Mouse (Mus musculus) forebrain, embryonic 11.5 days (tissue): ENCODE results near the gene Gm20388. TPM values are rescaled to one million over a fixed set of nuclear protein-coding genes. Genes with fewer than 3 reads are reported as not detected.

Experiments
- ATAC-seq: fragments of 200-750 bp; cut with Nextera tagmentation; replicated peaks from 2 replicates; pipeline ENCODE4 v1.8.0; 2017; ENCODE audit warnings: moderate TSS enrichment; ENCODE audit not compliant: low FRiP score
- DNase-seq: peaks from one replicate; pipeline ENCODE4 v3.0.0-alpha.2; 2017; ENCODE audit warnings: low spot score
- H3K27ac ChIP-seq: fragments of 300-500 bp; sonication (generic); 2 replicates; pipeline ENCODE4 v1.5.1; 2014; ENCODE audit warnings: low read depth, low read length
- H3K27me3 ChIP-seq: fragments of 300-500 bp; sonication (generic); 2 replicates; pipeline ENCODE4 v1.6.1; 2014; ENCODE audit warnings: mild to moderate bottlenecking, low read length, mixed read lengths; ENCODE audit not compliant: control insufficient read depth, insufficient read depth
- H3K36me3 ChIP-seq: fragments of 300-500 bp; sonication (generic); 2 replicates; pipeline ENCODE4 v1.6.1; 2014; ENCODE audit warnings: mild to moderate bottlenecking, low read length, moderate library complexity, mixed read lengths; ENCODE audit not compliant: control insufficient read depth, insufficient read depth
- H3K4me1 ChIP-seq: fragments of 300-500 bp; sonication (generic); replicated peaks from 2 replicates; pipeline ENCODE4 v1.6.1; 2014; ENCODE audit warnings: low read length, mixed read lengths; ENCODE audit not compliant: control insufficient read depth, insufficient read depth
- H3K4me2 ChIP-seq: fragments of 300-500 bp; sonication (generic); 2 replicates; pipeline ENCODE4 v1.6.1; 2014; ENCODE audit warnings: low read depth, mild to moderate bottlenecking, low read length, moderate library complexity, mixed read lengths; ENCODE audit not compliant: severe bottlenecking
- H3K4me3 ChIP-seq: fragments of 300-500 bp; sonication (generic); 2 replicates; pipeline ENCODE4 v1.5.1; 2014; ENCODE audit warnings: low read depth, low read length
- H3K9ac ChIP-seq: fragments of 300-500 bp; sonication (generic); 2 replicates; pipeline ENCODE4 v1.6.1; 2014; ENCODE audit warnings: low read length
- H3K9me3 ChIP-seq: fragments of 300-500 bp; sonication (generic); 2 replicates; pipeline ENCODE4 v1.6.1; 2016; ENCODE audit warnings: low read length, mixed read lengths; ENCODE audit not compliant: control insufficient read depth
- WGBS: fragments of 180-500 bp; shearing (Covaris S2); extraction: QIAGEN DNeasy Blood & Tissue Kit; methylation state at CpG from one replicate; pipeline ENCODE4 v1.1.7; 2014; 5-methylcytosine and 5-hydroxymethylcytosine counted together
- polyA plus RNA-seq: library from polyadenylated mRNA; unstranded; fragments of >200 nt; fragmentation: Nextera tagmentation; extraction: Ambion mirVana; gene quantifications from 2 replicates; pipeline ENCODE4 v1.2.1, GENCODE M21; 2014

Gm20388 gene
- polyA plus RNA-seq, 1 experiment from 2014 or later: not detected

DNA sequence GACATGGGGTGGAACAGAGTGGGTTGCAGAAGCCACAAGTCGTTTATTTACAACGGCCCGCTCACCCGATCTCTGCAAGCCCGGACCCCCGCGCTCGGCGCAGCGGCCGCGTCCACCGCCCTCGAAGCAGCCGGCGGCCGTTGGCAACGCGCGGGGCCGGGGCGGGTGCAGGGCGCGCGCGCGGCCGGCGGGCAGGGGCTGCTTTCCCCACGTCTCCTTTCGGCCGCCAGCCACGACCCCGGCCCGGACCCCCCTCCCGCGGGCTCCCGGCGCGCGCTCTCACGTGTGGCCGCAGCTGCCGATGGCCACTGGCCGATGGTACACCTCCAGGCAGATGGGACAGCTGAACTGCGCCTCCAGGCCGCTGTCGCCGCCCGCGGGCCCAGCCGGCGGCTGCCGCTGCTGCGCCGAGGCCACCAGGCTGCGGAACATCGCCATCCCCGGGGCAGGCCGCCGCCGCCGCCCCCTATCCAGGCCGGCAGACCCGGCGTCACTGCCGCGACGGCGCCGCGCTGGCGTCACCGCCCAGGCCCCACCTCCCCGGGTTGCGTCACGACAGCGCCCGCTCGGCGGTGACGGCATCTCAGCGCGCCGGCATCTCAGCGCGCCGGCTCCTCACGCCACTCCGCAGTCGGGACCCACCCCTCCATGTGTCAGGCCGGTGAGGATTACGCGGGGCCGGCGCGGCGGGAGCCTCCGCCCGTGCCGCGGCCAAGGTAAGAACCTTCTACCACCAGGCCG lies 2565.1 kb downstream of the Gm20388 start, which contains the start of the genes Rnf166 and Ctu2:
TSS of gene Rnf166 (minus strand) at position 485 of the 741 bp plus-strand sequence.
TSS of gene Ctu2 (plus strand) at position 564 of the 741 bp plus-strand sequence.
- WGBS: under 1% methylated on average over 101 of the region's 103 CpGs
- Histone ChIP-seq H3K4me1 (peaks cover 10% of the 10 kb centered on the region), H3K9me3 (no peaks in the 10 kb centered on the region), H3K36me3 (no peaks in the 10 kb centered on the region; the same call in 1 of the 2 replicates), H3K4me3 (peak within 1 kb of the TSS; percentile 99), H3K9ac (peak within 1 kb of the TSS; percentile 90), H3K4me2 (peak within 1 kb of the TSS; percentile 74), H3K27ac (0 out of 2 replicates have a peak within 1 kb of the TSS, but pooled peaks have one; percentile 6), H3K27me3 (no peaks in the 10 kb centered on the region)
- ATAC-seq: peak; percentile 96
- peak; percentile 97 for DNase-seq

GRCm38 (mm10) chr8:122482448-122482847 lies 2571.8 kb downstream of the Gm20388 start:
- Histone ChIP-seq H3K9me3 (no peaks in the 10 kb centered on the region), H3K4me1 (no peaks in the 10 kb centered on the region), H3K27ac (no peak overlapping the region), H3K4me2 (no peak overlapping the region), H3K36me3 (peaks cover 9% of the 10 kb centered on the region), H3K4me3 (no peak overlapping the region), H3K9ac (no peak overlapping the region), H3K27me3 (no peaks in the 10 kb centered on the region)
- ATAC-seq: no peak
- WGBS: 96% methylated on average over 8 of the region's 8 CpGs
- DNase-seq: no peak

GRCm38 (mm10) chr8:122483877-122484276 lies 2573.2 kb downstream of the Gm20388 start:
- no peaks in the 10 kb centered on the region for H3K4me1 ChIP-seq
- whole genome bisulfite sequencing: 96% methylated on average over 7 of the region's 7 CpGs
- H3K27ac ChIP-seq: no peak overlapping the region
- H3K9ac ChIP-seq: no peak overlapping the region
- H3K4me2 ChIP-seq: no peak overlapping the region
- no peaks in the 10 kb centered on the region for H3K27me3 ChIP-seq
- H3K9me3 ChIP-seq: no peaks in the 10 kb centered on the region
- ATAC-seq (no peak), DNase-seq (no peak)
- H3K4me3 ChIP-seq: no peak overlapping the region
- H3K36me3 ChIP-seq: peaks cover 9% of the 10 kb centered on the region

- 93% methylated on average over 12 of the region's 12 CpGs for WGBS
- no peak for DNase-seq
- Histone ChIP-seq H3K27ac (no peak overlapping the region), H3K4me2 (no peak overlapping the region), H3K27me3 (no peaks in the 10 kb centered on the region), H3K36me3 (peaks cover 9% of the 10 kb centered on the region), H3K4me3 (no peak overlapping the region), H3K9me3 (no peaks in the 10 kb centered on the region), H3K9ac (no peak overlapping the region), H3K4me1 (no peaks in the 10 kb centered on the region)
- ATAC-seq: no peak
These were observed 2574.2 kb downstream of the Gm20388 start for GRCm38 (mm10) chr8:122484831-122485230.

- no peak for DNase-seq
- WGBS: 93% methylated on average over 9 of the region's 9 CpGs
- Histone ChIP-seq H3K9ac (no peak overlapping the region), H3K27ac (no peak overlapping the region), H3K4me2 (no peak overlapping the region), H3K4me1 (no peaks in the 10 kb centered on the region), H3K27me3 (no peaks in the 10 kb centered on the region), H3K36me3 (peaks cover 7% of the 10 kb centered on the region), H3K9me3 (no peaks in the 10 kb centered on the region), H3K4me3 (no peak overlapping the region)
- ATAC-seq: no peak
These were observed 2577.7 kb downstream of the Gm20388 start for GRCm38 (mm10) chr8:122488387-122488786.

- ATAC-seq (no peak), DNase-seq (no peak)
- WGBS: 89% methylated on average over 12 of the region's 12 CpGs
- Histone ChIP-seq H3K27ac (no peak overlapping the region), H3K4me3 (no peak overlapping the region), H3K9ac (no peak overlapping the region), H3K36me3 (no peaks in the 10 kb centered on the region), H3K4me2 (no peak overlapping the region), H3K9me3 (no peaks in the 10 kb centered on the region), H3K27me3 (no peaks in the 10 kb centered on the region), H3K4me1 (no peaks in the 10 kb centered on the region)
These were observed 2586.5 kb downstream of the Gm20388 start for GRCm38 (mm10) chr8:122497016-122497734.

- no peaks in the 10 kb centered on the region for H3K27me3 ChIP-seq
- 73% methylated on average over 17 of the region's 17 CpGs for WGBS
- no peak overlapping the region for H3K27ac ChIP-seq
- no peaks in the 10 kb centered on the region for H3K4me1 ChIP-seq
- H3K36me3 ChIP-seq: no peaks in the 10 kb centered on the region
- ATAC-seq (no peak), DNase-seq (no peak)
- no peak overlapping the region for H3K4me2 ChIP-seq
- no peak overlapping the region for H3K4me3 ChIP-seq
- H3K9ac ChIP-seq: no peak overlapping the region
- H3K9me3 ChIP-seq: no peaks in the 10 kb centered on the region
These were observed 2587.3 kb downstream of the Gm20388 start for GRCm38 (mm10) chr8:122497912-122498311.

DNA sequence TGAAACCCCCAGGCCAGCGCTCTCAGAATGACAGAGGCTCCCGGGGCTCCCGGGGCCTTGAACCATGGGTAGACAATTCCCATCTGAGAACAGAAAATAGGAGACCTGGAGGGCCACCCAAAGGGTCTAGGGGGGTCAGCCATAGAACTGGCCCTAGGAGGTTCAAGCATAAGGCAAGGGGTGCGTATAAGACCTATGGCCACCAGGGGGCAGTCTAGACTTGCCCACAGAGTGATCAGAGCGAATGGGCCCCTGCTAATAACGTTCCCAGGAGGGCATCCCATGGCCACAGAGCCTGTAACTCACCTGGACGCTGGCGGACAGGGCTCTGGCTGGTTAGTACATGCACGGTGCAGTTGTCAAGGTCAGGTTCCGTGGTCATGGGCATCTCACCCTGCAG lies 2590.2 kb downstream of the Gm20388 start:
- no peaks in the 10 kb centered on the region; the same call in 1 of the 2 replicates for H3K4me1 ChIP-seq
- H3K4me3 ChIP-seq: no peak overlapping the region
- no peaks in the 10 kb centered on the region for H3K36me3 ChIP-seq
- H3K9me3 ChIP-seq: no peaks in the 10 kb centered on the region
- no peaks in the 10 kb centered on the region for H3K27me3 ChIP-seq
- no peak overlapping the region for H3K9ac ChIP-seq
- DNase-seq (peak; percentile 85), ATAC-seq (0 out of 2 replicates have a peak, but pooled peaks have one; percentile 56)
- WGBS: 40% methylated on average over 10 of the region's 10 CpGs
- H3K27ac ChIP-seq: no peak overlapping the region
- no peak overlapping the region for H3K4me2 ChIP-seq
